Mouse (Mus musculus): ENCODE results near the gene Tmem177.

- TF ChIP-seq CTCF (IDR thresholded peaks at IDR 0.05; ENCODE audit: control insufficient read depth, insufficient read depth, insufficient read length), result no peak
- no peak for TF ChIP-seq USF1 (IDR thresholded peaks at IDR 0.05; ENCODE audit: low read depth)
- TF ChIP-seq FOSL1 (IDR thresholded peaks at IDR 0.05; ENCODE audit: insufficient read depth, low read length, poor library complexity, severe bottlenecking), result no peak
- TF ChIP-seq MYOG (IDR thresholded peaks at IDR 0.05; ENCODE audit: control insufficient read depth, extremely low read depth, insufficient read length), result no peak
- no peak for TF ChIP-seq MYOD1 (IDR thresholded peaks at IDR 0.05; ENCODE audit: control insufficient read depth, insufficient read length, low read depth)
- no peak for TF ChIP-seq CEBPB (IDR thresholded peaks at IDR 0.05; ENCODE audit: low read depth)
- no peak for TF ChIP-seq MAX (IDR thresholded peaks at IDR 0.05)
Observed at GRCm38 (mm10) chr1:119859566-119859965, 53.4 kb downstream of the Tmem177 start.
